Mouse (Mus musculus): Measurements from ENCODE around the gene Dtx2.

Dtx2 gene

GRCm38 (mm10) chr5:135975893-135976668, 18.5 kb upstream of the Dtx2 start:
- no peak for DNase-seq (ENCODE audit: low spot score)

GRCm38 (mm10) chr5:135979381-135979780, 15.2 kb upstream of the Dtx2 start:
- no peak for DNase-seq (ENCODE audit: low spot score)

- DNase-seq (ENCODE audit: low spot score), result no peak
Measured at GRCm38 (mm10) chr5:135979904-135980303, 14.7 kb upstream of the Dtx2 start, which contains the start of gene Zp3. Gene Zp3 (plus strand): TSS chr5:135980099.

GRCm38 (mm10) chr5:135982398-135982797, 12.2 kb upstream of the Dtx2 start:
- DNase-seq (ENCODE audit: low spot score), result peak; percentile 47

- no peak for DNase-seq (ENCODE audit: low spot score)
Measured at GRCm38 (mm10) chr5:135984546-135985044, 10.0 kb upstream of the Dtx2 start.

GRCm38 (mm10) chr5:135987248-135987647, 7.4 kb upstream of the Dtx2 start:
- DNase-seq (ENCODE audit: low spot score), result no peak

GRCm38 (mm10) chr5:135990601-135991000, 4.0 kb upstream of the Dtx2 start:
- DNase-seq (ENCODE audit: low spot score), result peak; percentile 37

- no peak for DNase-seq (ENCODE audit: low spot score)
Measured at GRCm38 (mm10) chr5:135993381-135993965, 1.1 kb upstream of the Dtx2 start.

GRCm38 (mm10) chr5:135994335-135994724, 270 bp upstream of the Dtx2 start:
- no peak for DNase-seq (ENCODE audit: low spot score)

GRCm38 (mm10) chr5:135996162-135996561, 1.6 kb downstream of the Dtx2 start:
- DNase-seq (ENCODE audit: low spot score), result no peak

- no peak for DNase-seq (ENCODE audit: low spot score)
Measured at GRCm38 (mm10) chr5:136001222-136001621, 6.6 kb downstream of the Dtx2 start.

GRCm38 (mm10) chr5:136002325-136002724, 7.7 kb downstream of the Dtx2 start:
- DNase-seq (ENCODE audit: low spot score), result peak; percentile 51

- DNase-seq (ENCODE audit: low spot score), result no peak
Measured at GRCm38 (mm10) chr5:136002751-136003151, 8.2 kb downstream of the Dtx2 start.

- DNase-seq (ENCODE audit: low spot score), result no peak
Measured at GRCm38 (mm10) chr5:136004537-136004936, 9.9 kb downstream of the Dtx2 start.

- no peak for DNase-seq (ENCODE audit: low spot score)
Measured at GRCm38 (mm10) chr5:136007745-136008144, 13.1 kb downstream of the Dtx2 start.

- DNase-seq (ENCODE audit: low spot score), result no peak
Measured at GRCm38 (mm10) chr5:136014877-136015276, 20.3 kb downstream of the Dtx2 start.

GRCm38 (mm10) chr5:136015586-136015985, 21.0 kb downstream of the Dtx2 start:
- DNase-seq (ENCODE audit: low spot score), result no peak

- no peak for DNase-seq (ENCODE audit: low spot score)
Measured at GRCm38 (mm10) chr5:136016014-136016876, 21.6 kb downstream of the Dtx2 start.

GRCm38 (mm10) chr5:136017262-136017661, 22.7 kb downstream of the Dtx2 start:
- no peak for DNase-seq (ENCODE audit: low spot score)

GRCm38 (mm10) chr5:136018726-136019125, 24.1 kb downstream of the Dtx2 start:
- no peak for DNase-seq (ENCODE audit: low spot score)

- no peak for DNase-seq (ENCODE audit: low spot score)
Measured at GRCm38 (mm10) chr5:136019907-136020306, 25.3 kb downstream of the Dtx2 start.

- DNase-seq (ENCODE audit: low spot score), result no peak
Measured at GRCm38 (mm10) chr5:136025712-136026111, 31.1 kb downstream of the Dtx2 start.

Measured in lung, postnatal 25 days (tissue).